Mouse (Mus musculus) forebrain, postnatal 0 days (tissue): ENCODE data around the gene Syk. TPM values are rescaled to one million over a fixed set of nuclear protein-coding genes. Genes with fewer than 3 reads are reported as not detected.

Experiments
- ATAC-seq: fragments of 200-750 bp; cut with Nextera tagmentation; 2 replicates; pipeline ENCODE4 v1.8.0; 2017; ENCODE audit warnings: mild to moderate bottlenecking, moderate library complexity
- DNase-seq: peaks from one replicate; pipeline ENCODE4 v3.0.0-alpha.2; 2015
- H3K27ac ChIP-seq: fragments of 300-500 bp; sonication (generic); 2 replicates; pipeline ENCODE4 v1.5.1; 2014; ENCODE audit warnings: low read depth, mild to moderate bottlenecking, antibody characterized with exemption, low read length, moderate library complexity, mixed read lengths
- H3K27me3 ChIP-seq: fragments of 300-500 bp; sonication (generic); 2 replicates; pipeline ENCODE4 v1.6.1; 2014; ENCODE audit warnings: mild to moderate bottlenecking, low read length, mixed read lengths; ENCODE audit not compliant: insufficient read depth
- H3K36me3 ChIP-seq: fragments of 300-500 bp; sonication (generic); 2 replicates; pipeline ENCODE4 v1.6.1; 2014; ENCODE audit warnings: mild to moderate bottlenecking, moderate library complexity; ENCODE audit not compliant: insufficient read depth
- H3K4me1 ChIP-seq: fragments of 300-500 bp; sonication (generic); 2 replicates; pipeline ENCODE4 v1.6.1; 2014; ENCODE audit warnings: antibody characterized with exemption; ENCODE audit not compliant: insufficient read depth
- H3K4me2 ChIP-seq: fragments of 300-500 bp; sonication (generic); 2 replicates; pipeline ENCODE4 v1.6.1; 2014; ENCODE audit warnings: low read depth, mild to moderate bottlenecking, moderate library complexity
- H3K4me3 ChIP-seq: fragments of 300-500 bp; sonication (generic); 2 replicates; pipeline ENCODE4 v1.5.1; 2014; ENCODE audit warnings: low read depth, low read length, mixed read lengths
- H3K9ac ChIP-seq: fragments of 300-500 bp; sonication (generic); 2 replicates; pipeline ENCODE4 v1.6.1; 2014; ENCODE audit warnings: mild to moderate bottlenecking
- H3K9me3 ChIP-seq: fragments of 300-500 bp; sonication (generic); 2 replicates; pipeline ENCODE4 v1.6.1; 2016; ENCODE audit warnings: low read length
- CTCF ChIP-seq: sonication (generic); IDR thresholded peaks from 2 replicates; pipeline ENCODE4 v1.5.1; 2016; ENCODE audit warnings: antibody characterized with exemption, control low read depth, low read depth
- WGBS: fragments of 180-500 bp; shearing (Covaris S2); extraction: QIAGEN DNeasy Blood & Tissue Kit; methylation state at CpG from one replicate; pipeline ENCODE4 v1.1.7; 2014; 5-methylcytosine and 5-hydroxymethylcytosine counted together
- polyA plus RNA-seq: library from polyadenylated mRNA; unstranded; fragments of >200 nt; fragmentation: Nextera tagmentation; extraction: Ambion mirVana; gene quantifications from 2 replicates; pipeline ENCODE4 v1.2.1, GENCODE M21; 2015
- total RNA-seq: library from RNA; depleted of rRNA; stranded (reverse); fragments of >200 nt; gene quantifications from 2 replicates; pipeline ENCODE4 v1.2.3, GENCODE M21; 2014

Gene Syk
- total and polyA plus RNA-seq, 2 experiments from 2014 or later, result 1.6 to 4.5 TPM

- H3K4me2 ChIP-seq, result no peak overlapping the region
- no peak for ATAC-seq
- no peak overlapping the region for H3K4me3 ChIP-seq
- no peak for TF ChIP-seq CTCF
- H3K36me3 ChIP-seq, result no peaks in the 10 kb centered on the region
- DNase-seq, result no peak
- 60% methylated on average over 4 of the region's 4 CpGs for WGBS
- H3K27ac ChIP-seq, result no peak overlapping the region
- H3K4me1 ChIP-seq, result 0 out of 2 replicates have a peak, but pooled peaks cover 4% of the 10 kb centered on the region
- no peaks in the 10 kb centered on the region for H3K27me3 ChIP-seq
- no peak overlapping the region for H3K9ac ChIP-seq
- H3K9me3 ChIP-seq, result no peaks in the 10 kb centered on the region
Measured at GRCm38 (mm10) chr13:52600015-52600643, 17.2 kb downstream of the Syk start.

GRCm38 (mm10) chr13:52602752-52603151 lies 19.8 kb downstream of the Syk start:
- DNase-seq (no peak), ATAC-seq (no peak)
- Histone ChIP-seq H3K4me2 (no peak overlapping the region), H3K27me3 (no peaks in the 10 kb centered on the region), H3K4me3 (no peak overlapping the region), H3K36me3 (no peaks in the 10 kb centered on the region), H3K9ac (no peak overlapping the region), H3K4me1 (0 out of 2 replicates have a peak, but pooled peaks cover 4% of the 10 kb centered on the region), H3K9me3 (no peaks in the 10 kb centered on the region), H3K27ac (no peak overlapping the region)
- WGBS, result 73% methylated on average over 4 of the region's 4 CpGs
- TF ChIP-seq CTCF, result no peak

DNA sequence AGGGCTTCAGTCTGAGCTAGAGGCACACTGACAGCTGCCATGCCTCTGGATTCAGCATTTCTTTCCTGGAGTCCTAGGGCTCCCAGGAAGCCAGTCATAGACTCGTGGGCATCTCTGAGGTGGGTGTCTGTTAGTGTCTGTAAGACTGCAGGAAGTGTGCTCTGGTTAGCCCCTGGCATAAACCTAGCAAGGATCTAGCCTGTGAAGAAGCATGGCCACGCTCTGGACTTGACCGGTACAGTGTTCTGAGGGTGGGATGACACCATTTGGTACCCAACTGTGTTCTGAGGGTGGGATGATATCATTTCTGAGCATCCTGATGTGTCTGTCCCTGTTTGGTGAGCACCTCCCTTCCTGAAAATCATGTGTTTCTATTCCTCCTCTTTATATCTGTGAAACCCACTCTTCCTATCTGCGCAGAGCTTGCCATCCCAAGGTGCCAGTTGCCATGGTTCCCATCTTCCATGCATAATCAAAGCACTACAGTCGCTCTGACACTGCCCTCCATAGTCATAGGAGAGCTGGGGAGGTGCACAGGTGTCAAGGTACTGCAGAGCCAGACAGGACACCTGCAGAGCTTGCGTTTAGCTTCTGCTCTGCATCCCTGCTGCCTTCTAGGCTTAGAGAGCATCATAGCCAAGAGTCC lies 20.9 kb downstream of the Syk start:
- Histone ChIP-seq H3K27me3 (no peaks in the 10 kb centered on the region), H3K9ac (no peak overlapping the region), H3K36me3 (no peaks in the 10 kb centered on the region), H3K27ac (no peak overlapping the region), H3K9me3 (no peaks in the 10 kb centered on the region), H3K4me3 (no peak overlapping the region), H3K4me2 (no peak overlapping the region), H3K4me1 (0 out of 2 replicates have a peak, but pooled peaks cover 4% of the 10 kb centered on the region)
- 69% methylated on average over 6 of the region's 6 CpGs for WGBS
- no peak for TF ChIP-seq CTCF
- peak; percentile 93 for ATAC-seq
- DNase-seq, result peak; percentile 61

DNA sequence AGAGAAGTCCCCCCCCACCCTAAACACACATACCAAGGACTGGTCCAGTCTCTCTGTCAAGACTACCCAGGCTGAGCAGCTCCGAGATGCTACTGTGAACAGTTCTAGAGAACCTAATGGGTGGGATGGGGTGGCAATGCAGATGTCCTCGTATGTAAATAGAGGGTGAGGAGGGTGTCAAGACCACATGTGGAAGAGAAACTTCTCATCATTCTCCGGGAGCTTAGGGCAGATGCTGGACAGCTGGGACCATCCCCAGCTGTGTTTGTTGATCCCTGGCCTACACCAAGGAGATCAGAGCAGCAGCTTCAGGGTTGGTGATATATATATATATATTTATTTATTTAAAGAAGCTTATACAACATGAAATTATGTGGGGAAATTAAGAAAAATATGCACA lies 22.0 kb downstream of the Syk start:
- 87% methylated on average over 3 of the region's 3 CpGs for WGBS
- no peak for TF ChIP-seq CTCF
- ATAC-seq (no peak), DNase-seq (no peak)
- Histone ChIP-seq H3K9me3 (no peaks in the 10 kb centered on the region), H3K9ac (no peak overlapping the region), H3K4me2 (no peak overlapping the region), H3K4me1 (0 out of 2 replicates have a peak, but pooled peaks cover 4% of the 10 kb centered on the region), H3K27ac (no peak overlapping the region), H3K27me3 (no peaks in the 10 kb centered on the region), H3K36me3 (no peaks in the 10 kb centered on the region), H3K4me3 (no peak overlapping the region)

DNA sequence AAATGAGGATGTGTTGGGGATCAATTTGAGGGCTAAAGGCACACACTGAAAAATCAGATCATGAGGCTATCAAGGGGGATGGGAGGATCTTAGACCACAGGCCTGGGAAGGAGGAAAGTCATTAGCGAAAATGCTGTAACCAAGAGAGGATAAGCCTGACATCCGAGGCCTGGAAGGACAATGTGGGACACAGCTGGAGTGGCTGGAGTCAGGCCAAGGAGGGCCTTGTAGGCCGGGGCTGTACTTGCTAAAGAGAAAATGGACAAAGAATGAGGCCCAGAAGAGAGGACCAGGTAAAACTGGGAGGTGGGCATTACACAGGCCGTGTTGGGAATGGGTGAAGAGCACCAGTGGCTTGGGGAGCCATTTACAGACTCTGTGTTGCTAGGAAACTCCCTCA lies 22.9 kb downstream of the Syk start:
- Histone ChIP-seq H3K4me3 (no peak overlapping the region), H3K4me1 (0 out of 2 replicates have a peak, but pooled peaks cover 4% of the 10 kb centered on the region), H3K27ac (no peak overlapping the region), H3K9me3 (no peaks in the 10 kb centered on the region), H3K9ac (no peak overlapping the region), H3K36me3 (no peaks in the 10 kb centered on the region), H3K4me2 (no peak overlapping the region), H3K27me3 (no peaks in the 10 kb centered on the region)
- no peak for TF ChIP-seq CTCF
- 69% methylated on average over 4 of the region's 4 CpGs for WGBS
- ATAC-seq (no peak), DNase-seq (no peak)

- TF ChIP-seq CTCF, result no peak
- Histone ChIP-seq H3K9ac (no peak overlapping the region), H3K4me2 (no peak overlapping the region), H3K27me3 (no peaks in the 10 kb centered on the region), H3K4me3 (no peak overlapping the region), H3K9me3 (no peaks in the 10 kb centered on the region), H3K4me1 (0 out of 2 replicates have a peak, but pooled peaks cover 4% of the 10 kb centered on the region), H3K36me3 (no peaks in the 10 kb centered on the region), H3K27ac (no peak overlapping the region)
- WGBS, result 90% methylated on average over 3 of the region's 3 CpGs
- DNase-seq (no peak), ATAC-seq (no peak)
Measured at GRCm38 (mm10) chr13:52606656-52607275, 23.8 kb downstream of the Syk start.

- Histone ChIP-seq H3K4me3 (no peak overlapping the region), H3K27ac (no peak overlapping the region), H3K9ac (no peak overlapping the region), H3K36me3 (no peaks in the 10 kb centered on the region), H3K4me1 (0 out of 2 replicates have a peak, but pooled peaks cover 4% of the 10 kb centered on the region), H3K27me3 (no peaks in the 10 kb centered on the region), H3K4me2 (no peak overlapping the region), H3K9me3 (no peaks in the 10 kb centered on the region)
- DNase-seq, result no peak
- no peak for TF ChIP-seq CTCF
- ATAC-seq, result no peak
- WGBS, result 81% methylated on average over 1 of the region's 1 CpGs
Measured at GRCm38 (mm10) chr13:52607964-52608363, 25.0 kb downstream of the Syk start.
